Mouse (Mus musculus) layer of hippocampus, adult 11-12 months (tissue): Measurements from ENCODE around the gene Tab1.
A peak's percentile ranks its signal among the peaks of the same experiment; 100 is the strongest.
"Not testable (repeated sequence)": the region's sequence is repeated elsewhere in the genome, so short reads cannot be mapped to it uniquely, and the experiment has no call there.

Source experiments
- DNase-seq: peaks from one replicate; pipeline ENCODE4 v3.0.0; 2022; ENCODE audit warnings: low spot score

Tab1 gene

DNA sequence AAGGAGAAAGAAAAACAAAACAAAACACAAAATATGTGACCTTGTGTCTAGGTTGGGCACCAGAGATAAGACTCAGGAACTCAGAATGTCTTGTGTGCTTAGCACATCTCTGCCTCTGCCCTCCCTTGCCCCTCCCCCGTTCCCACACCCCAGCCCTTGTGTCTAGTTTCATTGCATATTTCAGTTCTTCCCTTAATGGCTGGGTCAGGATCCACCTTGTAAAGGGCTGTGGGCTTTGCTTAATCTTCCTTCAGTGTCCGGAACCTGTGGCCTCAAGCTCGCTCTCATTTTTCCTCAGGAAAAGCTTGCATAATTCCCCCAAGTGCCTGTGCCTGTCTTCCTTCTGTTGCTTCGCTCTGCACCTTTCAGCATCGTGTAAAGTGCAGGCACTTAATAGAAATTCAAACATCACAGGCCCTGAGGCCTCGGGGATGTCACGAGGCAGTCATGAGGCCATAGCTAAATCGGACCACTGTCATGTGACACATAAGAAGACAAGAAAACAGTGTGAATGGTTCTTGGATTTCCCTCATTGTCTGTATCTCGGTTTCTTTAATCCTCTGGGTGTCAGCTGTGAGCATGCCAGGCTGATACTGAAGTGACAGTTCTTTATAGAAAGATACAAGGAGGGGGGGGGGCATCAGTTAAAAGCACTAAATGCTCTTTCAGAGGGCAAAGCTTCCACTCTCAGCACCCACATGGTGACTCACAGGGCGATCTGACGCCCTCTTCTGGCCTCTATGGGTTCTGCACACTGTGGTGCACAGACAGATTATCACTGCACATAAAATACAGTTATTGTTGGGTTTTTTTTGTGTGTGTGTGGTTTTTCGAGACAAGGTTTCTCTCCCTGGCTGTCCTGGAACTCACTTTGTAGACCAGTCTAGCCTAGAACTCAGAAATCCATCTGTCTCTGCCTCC is 27.2 kb upstream of the Tab1 start:
- no peak for DNase-seq

DNA sequence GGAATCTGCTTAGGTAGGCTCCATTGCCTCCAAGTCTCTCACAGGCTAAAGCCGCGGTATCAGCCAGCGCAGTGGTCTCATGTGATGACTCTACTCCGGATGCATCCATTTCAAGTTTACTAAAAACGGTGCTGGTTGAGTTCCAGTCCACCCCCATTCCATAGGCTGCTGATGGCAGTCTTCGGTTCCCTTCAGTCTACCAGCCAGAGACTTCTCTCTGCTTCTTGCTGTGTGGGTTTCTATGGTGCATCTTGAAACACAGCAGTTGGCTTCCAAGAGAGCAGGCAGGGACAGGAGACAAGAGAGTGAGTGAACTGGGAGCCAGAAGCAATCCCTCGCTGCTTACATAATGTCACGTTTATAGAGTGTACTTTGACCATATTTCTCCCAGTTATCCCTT is 25.8 kb upstream of the Tab1 start:
- no peak for DNase-seq

DNA sequence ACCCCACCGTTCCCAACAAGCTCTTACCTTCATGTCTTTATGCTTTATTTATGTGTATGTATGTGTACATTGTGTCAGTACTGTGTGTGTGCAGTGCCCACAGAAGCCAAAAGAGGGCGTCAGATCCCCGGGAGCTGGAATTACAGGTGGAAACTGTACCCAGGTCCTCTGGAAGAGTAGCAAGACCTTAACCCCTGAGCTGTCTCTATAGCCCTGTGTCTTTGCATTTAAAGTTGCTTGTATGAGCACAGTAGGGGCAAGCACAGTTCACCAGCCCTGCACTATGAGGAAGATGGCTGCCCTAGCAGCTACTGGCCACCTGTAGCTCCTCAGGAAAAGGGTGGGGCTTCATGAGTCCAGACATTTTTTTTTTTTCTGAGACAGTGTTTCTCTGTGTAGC is 25.4 kb upstream of the Tab1 start:
- DNase-seq, result no peak

GRCm38 (mm10) chr15:80111436-80111835 is 21.5 kb upstream of the Tab1 start:
- no peak for DNase-seq

GRCm38 (mm10) chr15:80112499-80112898 is 20.4 kb upstream of the Tab1 start:
- DNase-seq, result no peak

DNA sequence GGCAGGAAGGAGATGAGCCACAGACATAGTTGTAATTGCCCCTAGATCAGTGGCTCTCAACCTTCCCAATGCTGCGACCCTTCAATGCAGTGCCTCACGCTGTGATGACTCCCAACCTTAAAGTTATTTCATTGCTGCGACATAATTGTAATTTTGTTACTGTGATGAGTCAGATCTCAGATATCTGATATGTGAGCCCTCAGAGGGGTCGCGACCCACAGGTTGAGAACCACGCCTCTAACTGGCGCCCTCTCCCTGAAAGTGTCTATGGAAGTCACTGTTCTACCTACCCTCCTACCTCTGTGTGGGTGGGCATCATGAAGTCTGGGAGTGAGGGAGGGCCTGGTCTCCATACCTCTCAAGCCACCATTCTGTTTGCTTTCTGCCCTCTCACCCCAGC is 18.5 kb upstream of the Tab1 start:
- DNase-seq, result no peak

DNA sequence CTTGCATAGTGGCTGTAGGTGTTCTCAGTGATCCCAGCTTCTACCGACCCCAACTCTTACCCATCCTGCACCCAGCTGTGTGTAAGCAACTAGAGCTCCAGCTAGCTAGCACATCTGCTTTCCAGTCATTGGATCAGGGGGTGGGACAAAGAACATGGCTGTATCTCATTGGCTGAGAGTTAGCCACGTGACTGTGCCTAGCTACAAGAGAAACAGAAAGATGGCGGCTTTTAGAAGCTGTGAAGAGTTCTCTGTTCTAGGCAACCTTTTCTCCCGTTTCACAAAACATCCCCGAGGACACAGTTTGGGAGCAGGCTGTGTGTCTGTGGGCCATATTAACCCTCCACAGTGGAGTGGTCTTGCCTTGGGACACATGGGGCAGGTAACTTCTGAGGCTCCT is 17.7 kb upstream of the Tab1 start:
- DNase-seq, result no peak

DNA sequence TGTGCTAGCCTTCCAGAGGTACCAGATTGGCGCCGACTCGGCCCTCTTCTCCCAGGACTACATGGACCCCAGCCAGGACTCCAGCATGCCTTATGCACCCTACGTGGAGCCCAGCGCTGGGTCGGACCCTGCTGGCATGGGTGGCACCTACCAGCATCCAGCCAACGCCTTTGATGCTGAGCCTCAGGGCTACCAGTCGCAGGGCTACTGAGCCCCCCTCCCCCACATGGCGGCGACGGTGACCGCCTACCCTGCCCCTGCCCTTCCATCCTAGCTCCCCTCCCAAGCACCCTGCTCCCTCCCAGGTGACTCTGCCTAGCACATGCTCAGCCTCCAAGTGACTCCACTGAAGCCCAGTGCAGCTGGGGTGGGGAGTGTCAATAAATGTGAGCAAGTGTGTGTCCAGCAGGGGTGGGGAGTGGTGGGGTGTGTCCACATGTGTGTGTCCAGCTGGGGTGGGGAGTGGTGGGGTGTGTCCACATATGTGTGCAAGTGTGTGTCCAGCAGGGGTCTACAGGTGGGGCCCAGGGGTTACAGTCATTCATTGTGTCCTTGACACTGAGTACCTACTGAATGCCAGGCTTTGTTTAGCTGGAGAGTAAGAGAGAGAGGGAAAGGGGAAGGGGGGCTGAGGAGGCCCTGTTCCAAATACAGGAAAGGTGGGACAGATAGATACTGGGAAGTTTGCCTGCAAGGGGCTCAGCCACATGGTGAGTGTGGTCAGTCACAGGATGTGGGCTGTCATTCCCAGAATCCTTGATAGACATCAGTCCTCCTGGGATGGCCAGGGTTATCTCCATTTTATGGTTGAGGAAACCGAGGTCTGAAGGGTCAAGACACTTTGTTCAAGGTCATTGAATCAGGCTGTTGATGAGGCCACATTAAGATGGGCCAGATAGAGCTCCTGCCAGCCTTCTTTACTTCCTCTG is 16.8 kb upstream of the Tab1 start:
- no peak for DNase-seq

DNA sequence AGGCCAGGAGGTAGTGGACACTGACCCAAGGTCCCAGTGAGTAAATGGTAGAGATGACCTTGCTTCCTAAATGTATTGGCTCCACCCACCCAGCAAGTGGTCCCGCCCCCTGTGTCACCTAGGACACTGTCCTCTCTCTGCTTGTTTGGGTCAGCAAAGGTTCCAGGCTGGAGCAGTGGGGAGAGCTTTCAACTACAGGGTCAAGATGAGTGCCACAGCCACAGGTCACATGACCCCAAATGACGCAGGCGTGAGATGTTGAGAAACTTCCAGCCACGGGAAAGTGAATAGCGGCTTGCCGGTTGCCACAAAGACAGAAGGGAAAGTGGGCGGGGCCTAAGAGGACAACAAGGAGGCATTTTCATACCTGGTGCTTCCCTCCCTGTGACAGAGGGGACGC is 15.8 kb upstream of the Tab1 start:
- DNase-seq, result no peak

DNA sequence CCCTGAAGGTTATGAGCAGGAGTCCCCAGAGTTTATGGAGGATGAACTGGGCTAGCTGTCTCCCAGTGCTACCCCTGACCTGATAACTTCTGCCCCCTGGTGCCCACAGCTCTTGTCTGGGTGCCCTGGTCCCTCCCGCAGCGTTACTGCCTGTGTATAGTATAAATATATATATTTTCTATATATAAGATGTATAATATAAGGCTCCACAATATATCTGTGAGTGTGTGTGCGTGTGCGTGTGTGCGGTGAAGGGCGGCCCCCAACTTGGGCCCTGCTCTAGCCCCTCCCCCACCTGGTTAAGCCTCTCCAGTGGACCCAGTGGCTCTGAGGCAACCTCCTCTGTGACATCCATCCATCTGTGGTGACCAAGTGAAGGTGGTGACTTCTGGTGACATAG is 13.9 kb upstream of the Tab1 start:
- DNase-seq, result no peak

GRCm38 (mm10) chr15:80121721-80122325 is 11.1 kb upstream of the Tab1 start:
- no peak for DNase-seq

- DNase-seq, result not testable (repeated sequence)
Observed at GRCm38 (mm10) chr15:80122431-80122830, 10.5 kb upstream of the Tab1 start.

DNA sequence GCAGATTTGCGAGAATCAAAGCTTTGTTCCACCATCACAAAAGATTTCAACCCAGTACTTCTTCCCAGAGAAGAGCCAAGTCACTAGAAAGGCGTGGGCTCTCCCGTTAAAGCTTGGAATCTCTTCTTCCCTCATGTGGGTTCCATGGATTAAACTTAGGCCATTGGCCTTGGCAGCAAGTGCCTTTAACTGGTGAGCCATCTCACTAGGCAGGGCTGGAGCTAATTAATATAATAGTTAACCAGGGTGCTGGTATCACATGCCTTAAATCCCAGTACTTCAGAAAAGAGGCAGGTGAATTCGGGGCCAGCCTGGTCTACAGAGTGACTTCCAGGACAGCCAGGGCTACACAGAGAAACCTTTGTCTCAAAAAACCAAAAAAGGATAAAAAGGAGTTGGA is 8.3 kb upstream of the Tab1 start:
- DNase-seq, result no peak

- DNase-seq, result no peak
Observed at GRCm38 (mm10) chr15:80127191-80127590, 5.7 kb upstream of the Tab1 start.

- DNase-seq, result no peak
Observed at GRCm38 (mm10) chr15:80129982-80130381, 2.9 kb upstream of the Tab1 start.

GRCm38 (mm10) chr15:80130689-80131088 is 2.2 kb upstream of the Tab1 start:
- no peak for DNase-seq

GRCm38 (mm10) chr15:80131421-80131820 is 1.5 kb upstream of the Tab1 start:
- no peak for DNase-seq

GRCm38 (mm10) chr15:80132452-80132851 is 475 bp upstream of the Tab1 start:
- no peak for DNase-seq

GRCm38 (mm10) chr15:80133682-80134449 is 939 bp downstream of the Tab1 start:
- peak; percentile 50 for DNase-seq

- no peak for DNase-seq
Observed at GRCm38 (mm10) chr15:80134450-80134847, 1.5 kb downstream of the Tab1 start.

DNA sequence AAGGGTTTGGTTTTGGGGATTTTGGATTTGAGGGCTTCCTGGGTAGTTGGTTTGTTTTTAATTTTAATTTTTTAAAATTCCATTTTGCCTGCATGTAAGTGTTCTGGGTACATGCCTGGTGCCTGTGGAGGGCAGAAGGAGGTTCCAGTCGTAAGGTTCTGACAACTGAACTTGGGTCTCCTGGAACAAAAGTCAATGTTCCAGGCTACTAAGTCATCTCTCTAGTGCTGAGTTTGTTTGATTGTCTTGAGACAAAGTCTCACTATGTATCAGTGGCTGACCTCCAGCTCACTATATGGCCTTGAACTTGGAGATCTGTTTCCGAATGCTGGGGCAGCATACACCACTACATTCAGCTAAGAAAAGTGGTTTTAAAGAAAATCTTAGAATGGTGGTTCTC is 2.6 kb downstream of the Tab1 start:
- no peak for DNase-seq

DNA sequence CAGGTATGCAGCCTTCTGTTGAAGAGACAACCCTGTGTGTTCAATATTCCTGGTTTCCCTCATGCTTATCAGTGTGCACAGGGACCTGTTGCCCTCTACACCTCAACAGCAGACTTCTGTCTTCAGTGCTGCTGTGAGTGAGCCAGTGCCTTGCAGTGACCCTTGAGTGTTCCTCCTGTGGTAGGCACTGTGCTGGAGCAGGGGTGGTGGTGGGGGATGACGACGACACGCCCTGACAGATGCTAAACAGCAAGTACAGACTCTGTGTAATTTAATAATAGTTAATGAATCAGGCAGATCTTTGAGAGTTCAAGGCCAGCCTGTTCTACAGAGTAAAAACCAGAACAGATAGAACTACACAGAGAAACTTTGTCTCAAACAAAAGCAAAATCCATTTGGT is 3.7 kb downstream of the Tab1 start:
- no peak for DNase-seq
